Mouse (Mus musculus) intestine, postnatal 0 days (tissue): ENCODE measurements around the gene Bahd1. TPM values are rescaled to one million over a fixed set of nuclear protein-coding genes. Genes with fewer than 3 reads are reported as not detected.

Experiments used
- ATAC-seq: fragments of 200-750 bp; cut with Nextera tagmentation; 2 replicates; pipeline ENCODE4 v1.8.0; 2017; ENCODE audit warnings: mild to moderate bottlenecking, moderate TSS enrichment, moderate library complexity
- H3K27ac ChIP-seq: fragments of 300-500 bp; sonication (generic); 2 replicates; pipeline ENCODE4 v1.5.1; 2014; ENCODE audit warnings: mild to moderate bottlenecking, low read depth, low read length, moderate library complexity
- H3K27me3 ChIP-seq: fragments of 300-500 bp; sonication (generic); replicated peaks from 2 replicates; pipeline ENCODE4 v1.6.1; 2014; ENCODE audit warnings: low read length, mixed read lengths; ENCODE audit not compliant: control insufficient read depth, insufficient read depth
- H3K36me3 ChIP-seq: fragments of 300-500 bp; sonication (generic); 2 replicates; pipeline ENCODE4 v1.6.1; 2014; ENCODE audit warnings: mild to moderate bottlenecking, moderate library complexity; ENCODE audit not compliant: control insufficient read depth, insufficient read depth
- H3K4me1 ChIP-seq: fragments of 300-500 bp; sonication (generic); replicated peaks from 2 replicates; pipeline ENCODE4 v1.6.1; 2014; ENCODE audit warnings: antibody characterized with exemption, low read length, mixed read lengths; ENCODE audit not compliant: control insufficient read depth, insufficient read depth
- H3K4me2 ChIP-seq: fragments of 300-500 bp; sonication (generic); replicated peaks from 2 replicates; pipeline ENCODE4 v1.6.1; 2014; ENCODE audit warnings: low read depth, mild to moderate bottlenecking, moderate library complexity
- H3K4me3 ChIP-seq: fragments of 300-500 bp; sonication (generic); 2 replicates; pipeline ENCODE4 v1.5.1; 2014; ENCODE audit warnings: low read depth, low read length
- H3K9ac ChIP-seq: fragments of 300-500 bp; sonication (generic); 2 replicates; pipeline ENCODE4 v1.6.1; 2014; ENCODE audit warnings: mild to moderate bottlenecking, low read depth, low read length
- H3K9me3 ChIP-seq: fragments of 300-500 bp; sonication (generic); 2 replicates; pipeline ENCODE4 v1.6.1; 2016; ENCODE audit warnings: mixed run types; ENCODE audit not compliant: control insufficient read depth
- CTCF ChIP-seq: sonication (generic); IDR thresholded peaks from 2 replicates; pipeline ENCODE4 v1.5.1; 2016; ENCODE audit warnings: low read depth, mild to moderate bottlenecking, control low read depth, antibody characterized with exemption, moderate library complexity
- WGBS: fragments of 180-500 bp; shearing (Covaris S2); extraction: QIAGEN DNeasy Blood & Tissue Kit; methylation state at CpG from one replicate; pipeline ENCODE4 v1.1.7; 2014; 5-methylcytosine and 5-hydroxymethylcytosine counted together
- polyA plus RNA-seq: library from polyadenylated mRNA; unstranded; fragments of >200 nt; fragmentation: Nextera tagmentation; extraction: Ambion mirVana; gene quantifications from 2 replicates; pipeline ENCODE4 v1.2.1, GENCODE M21; 2015

Gene Bahd1
- polyA plus RNA-seq, 1 experiment from 2014 or later: 6.1 TPM

DNA sequence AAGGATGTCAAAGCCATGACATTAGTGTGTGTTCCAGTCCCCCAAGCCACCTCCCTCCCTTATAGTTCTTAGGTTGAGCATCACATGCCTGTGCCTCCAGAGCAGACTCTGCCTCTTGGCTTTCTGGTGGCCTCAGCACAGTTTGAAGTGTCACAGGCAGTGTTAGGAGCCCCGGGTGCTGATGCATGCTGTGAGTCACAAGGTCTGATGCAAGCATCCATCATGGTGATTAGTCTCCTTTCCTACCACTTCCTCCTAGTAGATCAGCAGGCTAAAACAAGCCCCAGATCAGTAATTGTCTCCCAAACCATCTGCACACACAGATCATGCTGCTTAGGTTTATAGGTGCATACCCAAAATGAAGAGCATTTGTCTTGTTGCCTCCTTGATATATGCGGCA, 61.4 kb downstream of the Bahd1 start:
- H3K9ac ChIP-seq: no peak overlapping the region
- H3K36me3 ChIP-seq: no peaks in the 10 kb centered on the region
- no peak for TF ChIP-seq CTCF
- no peak overlapping the region for H3K27ac ChIP-seq
- no peaks in the 10 kb centered on the region for H3K27me3 ChIP-seq
- no peak overlapping the region for H3K4me3 ChIP-seq
- 52% methylated on average over 2 of the region's 2 CpGs for WGBS
- ATAC-seq: no peak
- H3K4me1 ChIP-seq: no peaks in the 10 kb centered on the region
- H3K9me3 ChIP-seq: no peaks in the 10 kb centered on the region
- H3K4me2 ChIP-seq: no peak overlapping the region

DNA sequence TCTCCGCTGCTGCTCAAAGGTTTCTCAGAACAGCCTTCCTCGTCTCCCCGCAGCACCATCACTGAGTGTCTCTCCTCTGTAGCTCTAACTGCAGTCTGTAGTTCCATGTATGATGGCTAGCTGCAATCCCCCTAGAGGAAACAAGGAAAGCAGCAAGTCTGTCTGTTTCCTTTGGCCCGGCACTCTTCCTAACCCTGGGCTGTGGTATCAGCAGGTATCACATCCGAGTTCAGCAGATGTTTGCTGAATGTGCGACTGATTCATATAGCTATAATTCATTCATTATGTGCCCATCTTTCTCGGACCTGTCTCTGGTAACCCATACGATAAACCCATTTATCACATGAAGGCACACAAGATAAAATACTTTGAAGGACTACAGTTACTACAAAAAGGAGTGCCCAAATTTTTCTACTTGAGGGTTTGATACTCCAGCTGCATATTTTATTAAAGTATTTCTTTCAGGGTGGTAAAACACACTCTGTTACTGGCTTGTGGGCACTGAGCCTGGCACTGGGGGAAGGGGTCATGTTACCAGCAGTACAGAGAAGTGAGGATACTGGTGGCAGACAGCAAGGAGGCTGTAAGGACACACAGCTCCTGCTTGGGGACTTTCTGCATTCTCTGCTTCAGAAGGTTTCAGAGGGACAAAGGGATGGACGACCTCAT, 63.0 kb downstream of the Bahd1 start:
- no peaks in the 10 kb centered on the region for H3K27me3 ChIP-seq
- no peak overlapping the region for H3K4me2 ChIP-seq
- ATAC-seq: no peak
- H3K4me3 ChIP-seq: no peak overlapping the region
- H3K4me1 ChIP-seq: no peaks in the 10 kb centered on the region
- no peak overlapping the region for H3K9ac ChIP-seq
- no peak overlapping the region for H3K27ac ChIP-seq
- no peaks in the 10 kb centered on the region for H3K36me3 ChIP-seq
- H3K9me3 ChIP-seq: no peaks in the 10 kb centered on the region
- TF ChIP-seq CTCF: peak; percentile 44
- WGBS: 55% methylated on average over 9 of the region's 9 CpGs

DNA sequence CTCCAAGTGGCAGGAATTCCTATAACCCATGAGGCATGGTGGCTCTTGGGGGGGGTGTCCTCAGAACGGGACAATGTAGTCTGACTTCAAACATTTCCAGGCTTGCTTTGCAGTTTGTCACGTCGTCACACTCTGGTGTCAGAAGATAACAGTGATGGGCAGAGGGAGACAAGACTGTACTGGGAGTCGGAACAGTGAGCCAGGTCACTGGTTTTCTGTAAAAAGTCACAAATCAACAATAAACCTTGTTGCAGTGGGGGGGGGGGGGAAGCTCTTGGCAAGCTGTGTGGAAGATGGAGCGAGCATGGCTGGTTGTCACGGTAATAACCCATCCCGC, 63.5 kb downstream of the Bahd1 start:
- no peak for ATAC-seq
- no peaks in the 10 kb centered on the region for H3K27me3 ChIP-seq
- no peak overlapping the region for H3K4me3 ChIP-seq
- no peak overlapping the region for H3K27ac ChIP-seq
- H3K9me3 ChIP-seq: no peaks in the 10 kb centered on the region
- no peak overlapping the region for H3K4me2 ChIP-seq
- no peak overlapping the region for H3K9ac ChIP-seq
- H3K36me3 ChIP-seq: no peaks in the 10 kb centered on the region
- no peaks in the 10 kb centered on the region for H3K4me1 ChIP-seq
- TF ChIP-seq CTCF: no peak
- WGBS: 67% methylated on average over 7 of the region's 7 CpGs

DNA sequence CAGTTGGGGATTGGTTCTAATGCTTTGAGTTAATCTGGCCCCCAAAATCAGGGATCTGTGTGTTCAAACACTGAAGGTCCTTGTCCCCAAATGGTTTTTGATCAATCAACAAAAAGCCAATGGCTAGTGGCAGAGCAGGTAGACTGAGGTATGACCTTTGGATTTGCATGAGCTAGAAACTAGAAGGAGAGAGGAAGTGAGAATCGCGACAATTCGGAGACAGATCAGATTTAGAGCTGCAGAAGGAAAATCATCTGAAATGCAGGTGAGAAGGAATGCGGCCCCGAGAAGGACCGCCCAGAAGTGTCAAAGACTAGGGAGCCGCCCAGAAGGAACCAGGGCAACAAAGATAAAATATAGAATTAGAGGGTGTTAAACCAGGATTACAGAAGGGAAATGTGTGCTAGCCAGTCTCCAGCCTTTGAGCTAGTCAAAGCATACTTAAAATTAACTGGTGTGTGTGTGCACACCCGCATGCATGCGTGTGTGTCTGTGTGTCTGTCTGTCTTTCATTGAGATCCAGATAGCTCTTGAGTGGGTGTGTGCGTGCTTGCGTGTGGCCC, 69.5 kb downstream of the Bahd1 start:
- 65% methylated on average over 11 of the region's 11 CpGs for WGBS

DNA sequence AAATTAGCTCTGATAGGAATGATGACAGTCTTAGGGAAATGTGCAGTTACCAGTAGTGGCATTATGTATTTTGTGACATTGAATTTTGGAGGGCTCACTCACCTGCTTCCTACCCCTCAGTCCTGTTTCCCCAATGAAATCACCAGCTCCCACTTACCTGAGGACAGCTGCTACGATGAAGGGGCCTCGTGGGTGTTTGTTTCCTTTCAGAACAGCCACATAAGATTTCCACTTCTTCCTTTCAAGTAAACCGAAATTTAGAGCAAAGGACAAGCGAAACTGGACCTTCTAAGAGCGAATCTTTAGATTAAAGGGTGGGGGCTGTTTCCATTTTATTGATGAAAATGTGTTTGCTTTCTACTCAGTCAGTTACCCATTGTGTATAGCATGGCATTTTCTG, 71.9 kb downstream of the Bahd1 start:
- Histone ChIP-seq H3K36me3 (no peaks in the 10 kb centered on the region), H3K4me3 (no peak overlapping the region), H3K4me1 (no peaks in the 10 kb centered on the region), H3K9ac (no peak overlapping the region), H3K9me3 (no peaks in the 10 kb centered on the region), H3K27ac (no peak overlapping the region), H3K4me2 (no peak overlapping the region), H3K27me3 (peaks cover 28% of the 10 kb centered on the region)
- TF ChIP-seq CTCF: no peak
- ATAC-seq: no peak
- WGBS: 77% methylated on average over 5 of the region's 5 CpGs

More for the DNA sequence above, 69.5 kb downstream of the Bahd1 start:
- Histone ChIP-seq H3K4me2 (no peak overlapping the region), H3K4me1 (no peaks in the 10 kb centered on the region), H3K9me3 (no peaks in the 10 kb centered on the region), H3K36me3 (no peaks in the 10 kb centered on the region), H3K27me3 (peaks cover 12% of the 10 kb centered on the region; the same call in 1 of the 2 replicates), H3K4me3 (no peak overlapping the region), H3K27ac (no peak overlapping the region), H3K9ac (no peak overlapping the region)
- TF ChIP-seq CTCF: no peak
- ATAC-seq: no peak

DNA sequence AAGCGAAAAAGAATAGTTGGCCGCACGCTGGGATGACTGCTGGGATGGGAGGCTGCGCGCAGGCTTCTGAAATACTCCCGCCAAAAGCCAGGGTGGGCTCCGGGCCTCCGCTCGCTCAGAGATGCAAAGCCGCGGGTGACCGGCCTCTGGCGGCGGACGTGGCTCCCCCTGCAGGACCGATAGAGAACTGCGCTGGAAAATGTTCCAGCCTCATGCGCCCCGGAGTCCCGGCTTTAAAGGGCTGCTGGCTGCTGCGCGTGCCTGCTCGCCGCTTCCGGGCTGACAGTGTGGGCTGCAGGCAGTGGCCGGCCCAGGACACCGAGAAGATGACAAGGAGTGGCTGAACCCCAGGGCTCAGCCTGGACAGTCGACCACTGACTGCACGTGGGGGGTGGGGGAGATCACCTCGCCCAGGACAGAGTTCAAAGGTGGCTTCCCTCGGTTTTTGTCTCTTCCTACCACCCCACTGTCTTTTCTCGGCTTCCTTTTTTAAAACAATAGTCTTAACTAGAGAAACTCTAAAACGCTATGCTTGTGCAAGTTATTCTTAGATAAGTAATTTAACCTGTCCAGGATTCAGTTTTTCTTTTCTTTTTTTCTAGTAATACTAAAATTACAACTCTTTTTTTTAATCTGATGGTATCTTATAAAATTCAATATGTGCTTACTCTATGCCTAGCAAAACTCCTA, 72.7 kb downstream of the Bahd1 start:
- H3K9me3 ChIP-seq: no peaks in the 10 kb centered on the region
- TF ChIP-seq CTCF: peak; percentile 93
- H3K36me3 ChIP-seq: no peaks in the 10 kb centered on the region
- no peak overlapping the region for H3K9ac ChIP-seq
- WGBS: 2% methylated on average over 33 of the region's 33 CpGs
- no peaks in the 10 kb centered on the region for H3K4me1 ChIP-seq
- H3K27me3 ChIP-seq: peaks cover 35% of the 10 kb centered on the region
- peak overlapping the region; percentile 31 for H3K4me3 ChIP-seq
- peak overlapping the region; percentile 70 for H3K4me2 ChIP-seq
- ATAC-seq: peak; percentile 57
- H3K27ac ChIP-seq: no peak overlapping the region

Other genes starting within 250 kb of the Bahd1 start
- 0.90 and 1.4 TPM in 2 replicates for gene Pak6, start 237.1 kb upstream of the Bahd1 start, polyA plus RNA-seq
- 0.63 and 0.65 TPM in 2 replicates for gene Ankrd63, start 196.4 kb upstream of the Bahd1 start, polyA plus RNA-seq
- gene Plcb2, start 171.9 kb upstream of the Bahd1 start, polyA plus RNA-seq: 0.59 and 0.76 TPM in 2 replicates
- 24.7 and 26.2 TPM in 2 replicates for gene Inafm2, start 154.6 kb upstream of the Bahd1 start, polyA plus RNA-seq
- 0.77 and 1.2 TPM in 2 replicates for gene Ccdc9b, start 137.7 kb upstream of the Bahd1 start, polyA plus RNA-seq
- gene Phgr1, start 127.6 kb upstream of the Bahd1 start, polyA plus RNA-seq: 66.7 and 88.7 TPM in 2 replicates
- gene Disp2, start 120.7 kb upstream of the Bahd1 start, polyA plus RNA-seq: 2.5 and 3.1 TPM in 2 replicates
- 21.9 and 26.4 TPM in 2 replicates for gene Knstrn, start 86.4 kb upstream of the Bahd1 start, polyA plus RNA-seq
- 13.4 and 14.2 TPM in 2 replicates for gene Ivd, start 38.4 kb upstream of the Bahd1 start, polyA plus RNA-seq
- 6.7 and 7.4 TPM in 2 replicates for gene Chst14, start 26.1 kb downstream of the Bahd1 start, polyA plus RNA-seq
- gene Ccdc32, start 129.0 kb downstream of the Bahd1 start, polyA plus RNA-seq: 55.9 and 59.5 TPM in 2 replicates
- 1.2 and 1.5 TPM in 2 replicates for gene Rpusd2, start 134.4 kb downstream of the Bahd1 start, polyA plus RNA-seq
- gene Knl1, start 146.7 kb downstream of the Bahd1 start, polyA plus RNA-seq: 12.0 and 15.2 TPM in 2 replicates
- 8.6 and 10.3 TPM in 2 replicates for gene Rad51, start 212.4 kb downstream of the Bahd1 start, polyA plus RNA-seq